Mouse (Mus musculus): Measurements from ENCODE around the gene Klf16.

Klf16 gene

DNA sequence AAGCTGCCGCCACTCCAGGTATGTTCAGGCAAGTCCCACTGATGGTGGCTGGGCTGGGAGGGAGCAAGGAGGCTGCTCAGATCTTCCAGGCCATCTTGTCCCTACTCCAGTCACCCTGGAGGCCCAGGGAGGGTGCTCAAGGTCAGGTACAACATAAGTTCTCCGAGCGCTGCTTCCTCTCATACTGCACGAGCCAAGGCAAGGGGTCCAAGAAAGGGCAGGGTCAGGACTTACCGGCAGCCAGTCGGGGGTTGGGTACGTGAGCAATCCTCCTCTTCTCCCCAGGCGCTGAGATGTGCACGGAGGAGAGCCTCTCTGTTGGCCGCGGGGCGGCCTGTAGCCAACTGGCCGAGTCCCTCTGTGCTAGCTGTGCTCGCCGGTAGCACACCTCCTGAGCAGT lies 29.6 kb downstream of the Klf16 start:
- in situ Hi-C loops (cut with MboI, MseI) = no loop called here

DNA sequence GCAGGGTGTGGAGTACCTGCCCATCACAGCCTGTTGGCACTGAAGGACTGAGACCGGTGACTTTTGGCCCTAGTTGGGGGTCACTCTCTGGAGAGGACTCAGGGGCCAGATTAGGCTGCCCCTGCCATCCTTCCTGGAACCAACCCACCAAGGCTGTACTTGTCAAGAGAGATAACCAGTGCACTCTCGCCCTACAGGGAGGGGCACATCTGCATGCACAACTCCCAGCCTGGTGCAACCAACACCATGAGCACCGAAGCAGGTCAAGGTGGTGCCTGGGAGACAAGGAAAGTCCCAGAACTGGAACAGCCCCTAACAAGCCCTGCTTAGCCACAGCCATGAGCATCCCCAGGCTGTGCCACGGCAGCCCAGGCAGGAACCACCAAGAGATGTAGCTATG lies 30.2 kb downstream of the Klf16 start:
- in situ Hi-C loops (cut with MboI, MseI) = no loop called here

GRCm38 (mm10) chr10:80545590-80545989 lies 31.5 kb downstream of the Klf16 start:
- in situ Hi-C loops (cut with MboI, MseI) = no loop called here

- in situ Hi-C loops (cut with MboI, MseI) = no loop called here
These were observed 33.2 kb downstream of the Klf16 start for GRCm38 (mm10) chr10:80543873-80544272.

GRCm38 (mm10) chr10:80539493-80539892 lies 37.6 kb downstream of the Klf16 start:
- in situ Hi-C loops (cut with MboI, MseI) = no loop called here

GRCm38 (mm10) chr10:80538710-80539394 lies 38.3 kb downstream of the Klf16 start, which contains the start of gene Atp8b3:
Atp8b3 (minus strand) TSS chr10:80539124.
- in situ Hi-C loops (cut with MboI, MseI) = no loop called here

DNA sequence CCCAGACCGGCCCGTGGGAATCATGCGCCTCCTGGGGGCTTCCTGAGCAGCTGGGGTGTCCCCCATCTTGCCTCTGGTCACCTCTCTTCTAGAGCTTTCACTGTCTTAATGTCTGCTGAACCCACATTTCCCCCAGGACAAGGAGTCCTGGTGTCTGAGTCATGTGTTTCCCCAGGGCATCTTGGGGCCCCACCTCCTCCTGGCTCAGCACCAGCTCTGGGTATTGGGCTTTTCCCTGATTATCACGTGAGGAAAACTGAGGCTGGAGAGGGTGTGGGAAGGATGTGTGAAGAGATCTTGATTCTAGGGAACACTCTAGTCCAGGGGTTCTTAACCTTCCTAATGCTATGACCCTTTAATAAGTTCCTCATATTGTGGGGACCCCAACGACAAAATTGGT lies 38.9 kb downstream of the Klf16 start:
- in situ Hi-C loops (cut with MboI, MseI) = no loop called here

DNA sequence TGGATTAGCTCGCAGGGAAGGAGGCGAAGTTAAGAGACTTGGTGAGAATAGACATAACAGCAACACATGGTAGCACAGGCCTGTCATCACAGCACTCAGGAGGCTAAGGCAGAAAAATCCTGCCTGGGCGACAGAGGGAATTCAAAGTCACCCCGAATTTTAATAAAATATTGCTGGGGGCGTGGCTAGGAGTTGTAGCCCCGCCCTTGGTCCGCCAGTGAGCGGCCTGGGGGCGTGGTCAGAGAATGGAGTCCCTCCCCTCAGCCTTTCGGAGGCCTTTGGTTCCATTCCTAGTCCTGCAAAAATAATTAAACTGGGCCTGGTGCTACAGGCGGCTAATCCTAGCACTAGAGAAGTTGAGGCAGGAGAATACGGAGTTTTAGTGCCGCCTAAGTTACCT lies 41.4 kb downstream of the Klf16 start:
- in situ Hi-C loops (cut with MboI, MseI) = no loop called here

DNA sequence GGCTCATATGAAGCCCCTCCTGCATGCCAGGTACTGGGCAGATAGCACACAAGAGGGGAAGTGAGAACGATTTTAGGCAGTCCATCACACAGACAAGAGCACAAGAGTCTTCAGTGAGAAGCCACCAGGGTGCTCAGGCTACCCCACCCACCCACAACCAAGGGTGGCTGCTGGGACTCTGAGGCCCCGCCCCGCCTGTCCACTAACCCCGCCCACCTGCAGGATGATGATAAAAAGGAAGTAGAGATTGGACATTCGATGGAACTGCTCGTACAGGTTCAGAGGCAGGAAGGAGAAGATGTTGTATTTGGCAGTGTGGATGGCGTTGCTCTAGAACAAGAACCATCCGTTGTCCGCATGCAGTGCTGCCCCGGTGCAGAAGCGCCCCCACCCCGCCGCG lies 42.0 kb downstream of the Klf16 start:
- in situ Hi-C loops (cut with MboI, MseI) = no loop called here

- in situ Hi-C loops (cut with MboI, MseI) = no loop called here
These were observed 43.4 kb downstream of the Klf16 start for GRCm38 (mm10) chr10:80533704-80534103.

GRCm38 (mm10) chr10:80532783-80533182 lies 44.3 kb downstream of the Klf16 start:
- in situ Hi-C loops (cut with MboI, MseI) = no loop called here

GRCm38 (mm10) chr10:80526172-80526571 lies 50.9 kb downstream of the Klf16 start:
- in situ Hi-C loops (cut with MboI, MseI) = no loop called here

GRCm38 (mm10) chr10:80523299-80523698 lies 53.8 kb downstream of the Klf16 start:
- in situ Hi-C loops (cut with MboI, MseI) = no loop called here

GRCm38 (mm10) chr10:80519287-80519686 lies 57.8 kb downstream of the Klf16 start:
- in situ Hi-C loops (cut with MboI, MseI) = no loop called here

Measured in T-helper 17 cell (primary cell).